Mouse (Mus musculus) intestine, embryonic 14.5 days (tissue): Measurements from ENCODE around the gene Lrrc8c. TPM values are rescaled to one million over a fixed set of nuclear protein-coding genes. Genes with fewer than 3 reads are reported as not detected.

Source experiments
- ATAC-seq: fragments of 200-750 bp; cut with Nextera tagmentation; replicated peaks from 2 replicates; pipeline ENCODE4 v1.8.0; 2017; ENCODE audit warnings: low read depth, moderate number of reproducible peaks, moderate TSS enrichment, moderate library complexity; ENCODE audit not compliant: low FRiP score, low TSS enrichment
- DNase-seq: peaks from one replicate; pipeline ENCODE4 v3.0.0-alpha.2; 2018; ENCODE audit warnings: low spot score
- H3K27ac ChIP-seq: fragments of 300-500 bp; sonication (generic); 2 replicates; pipeline ENCODE4 v1.5.1; 2014; ENCODE audit warnings: low read depth, mild to moderate bottlenecking, control low read depth
- H3K27me3 ChIP-seq: fragments of 300-500 bp; sonication (generic); replicated peaks from 2 replicates; pipeline ENCODE4 v1.6.1; 2014; ENCODE audit warnings: low read length, control low read depth; ENCODE audit not compliant: control insufficient read depth, insufficient read depth
- H3K36me3 ChIP-seq: fragments of 300-500 bp; sonication (generic); 2 replicates; pipeline ENCODE4 v1.6.1; 2014; ENCODE audit warnings: low read length, control low read depth; ENCODE audit not compliant: control insufficient read depth, insufficient read depth
- H3K4me1 ChIP-seq: fragments of 300-500 bp; sonication (generic); replicated peaks from 2 replicates; pipeline ENCODE4 v1.6.1; 2014; ENCODE audit warnings: low read length, control low read depth, mixed read lengths; ENCODE audit not compliant: control insufficient read depth, insufficient read depth
- H3K4me2 ChIP-seq: fragments of 300-500 bp; sonication (generic); 2 replicates; pipeline ENCODE4 v1.6.1; 2014; ENCODE audit warnings: low read length
- H3K4me3 ChIP-seq: fragments of 300-500 bp; sonication (generic); 2 replicates; pipeline ENCODE4 v1.5.1; 2014; ENCODE audit warnings: low read depth, low read length, control low read depth, mixed read lengths
- H3K9ac ChIP-seq: fragments of 300-500 bp; sonication (generic); 2 replicates; pipeline ENCODE4 v1.6.1; 2014; ENCODE audit warnings: mild to moderate bottlenecking, low read length
- H3K9me3 ChIP-seq: fragments of 300-500 bp; sonication (generic); 2 replicates; pipeline ENCODE4 v1.6.1; 2016; ENCODE audit warnings: low read length, control low read depth; ENCODE audit not compliant: control insufficient read depth
- WGBS: fragments of 180-500 bp; shearing (Covaris S2); extraction: QIAGEN DNeasy Blood & Tissue Kit; methylation state at CpG from one replicate; pipeline ENCODE4 v1.1.7; 2014; 5-methylcytosine and 5-hydroxymethylcytosine counted together
- polyA plus RNA-seq: library from polyadenylated mRNA; unstranded; fragments of >200 nt; fragmentation: Nextera tagmentation; extraction: Ambion mirVana; gene quantifications from 2 replicates; pipeline ENCODE4 v1.2.1, GENCODE M21; 2014

Lrrc8c gene
- polyA plus RNA-seq, 1 experiment from 2014 or later = 19.1 TPM

- H3K36me3 ChIP-seq = no peaks in the 10 kb centered on the region
- H3K9ac ChIP-seq = no peak overlapping the region
- H3K9me3 ChIP-seq = no peaks in the 10 kb centered on the region
- no peak overlapping the region for H3K4me3 ChIP-seq
- DNase-seq (no peak), ATAC-seq (no peak)
- no peaks in the 10 kb centered on the region for H3K4me1 ChIP-seq
- H3K4me2 ChIP-seq = no peak overlapping the region
- no peaks in the 10 kb centered on the region for H3K27me3 ChIP-seq
- 87% methylated on average over 5 of the region's 5 CpGs for WGBS
- no peak overlapping the region for H3K27ac ChIP-seq
Observed at GRCm38 (mm10) chr5:105490211-105490610, 29.0 kb upstream of the Lrrc8c start.

GRCm38 (mm10) chr5:105491389-105491788, 27.8 kb upstream of the Lrrc8c start:
- H3K4me3 ChIP-seq = no peak overlapping the region
- no peaks in the 10 kb centered on the region for H3K36me3 ChIP-seq
- H3K4me2 ChIP-seq = no peak overlapping the region
- DNase-seq (no peak), ATAC-seq (0 out of 2 replicates have a peak, but pooled peaks have one; percentile 34)
- no peaks in the 10 kb centered on the region for H3K9me3 ChIP-seq
- H3K4me1 ChIP-seq = no peaks in the 10 kb centered on the region; the same call in 1 of the 2 replicates
- 60% methylated on average over 4 of the region's 4 CpGs for WGBS
- H3K27ac ChIP-seq = no peak overlapping the region
- no peaks in the 10 kb centered on the region for H3K27me3 ChIP-seq
- no peak overlapping the region for H3K9ac ChIP-seq

GRCm38 (mm10) chr5:105492367-105493246, 26.6 kb upstream of the Lrrc8c start:
- H3K27ac ChIP-seq = no peak overlapping the region
- DNase-seq (no peak), ATAC-seq (no peak)
- H3K9ac ChIP-seq = no peak overlapping the region
- no peaks in the 10 kb centered on the region for H3K9me3 ChIP-seq
- H3K36me3 ChIP-seq = no peaks in the 10 kb centered on the region
- H3K27me3 ChIP-seq = no peaks in the 10 kb centered on the region
- H3K4me1 ChIP-seq = no peaks in the 10 kb centered on the region; the same call in 1 of the 2 replicates
- no peak overlapping the region for H3K4me3 ChIP-seq
- no peak overlapping the region for H3K4me2 ChIP-seq
- 56% methylated on average over 10 of the region's 10 CpGs for WGBS

GRCm38 (mm10) chr5:105493377-105493776, 25.8 kb upstream of the Lrrc8c start:
- 91% methylated on average over 7 of the region's 7 CpGs for WGBS
- Histone ChIP-seq H3K27me3 (no peaks in the 10 kb centered on the region), H3K9ac (no peak overlapping the region), H3K4me3 (no peak overlapping the region), H3K4me2 (no peak overlapping the region), H3K27ac (no peak overlapping the region), H3K4me1 (no peaks in the 10 kb centered on the region; the same call in 1 of the 2 replicates), H3K9me3 (no peaks in the 10 kb centered on the region), H3K36me3 (no peaks in the 10 kb centered on the region)
- DNase-seq (no peak), ATAC-seq (no peak)

GRCm38 (mm10) chr5:105494246-105494917, 24.8 kb upstream of the Lrrc8c start:
- H3K27ac ChIP-seq = no peak overlapping the region
- H3K9ac ChIP-seq = no peak overlapping the region
- H3K4me2 ChIP-seq = peak overlapping the region; percentile 43
- no peaks in the 10 kb centered on the region; the same call in 1 of the 2 replicates for H3K4me1 ChIP-seq
- DNase-seq (no peak), ATAC-seq (no peak)
- WGBS = 52% methylated on average over 10 of the region's 10 CpGs
- H3K36me3 ChIP-seq = no peaks in the 10 kb centered on the region
- H3K4me3 ChIP-seq = no peak overlapping the region
- no peaks in the 10 kb centered on the region for H3K27me3 ChIP-seq
- no peaks in the 10 kb centered on the region for H3K9me3 ChIP-seq

GRCm38 (mm10) chr5:105494918-105495901, 24.0 kb upstream of the Lrrc8c start:
- H3K27ac ChIP-seq = no peak overlapping the region
- no peaks in the 10 kb centered on the region for H3K9me3 ChIP-seq
- peak overlapping the region; percentile 10; the same call in 1 of the 2 replicates for H3K4me3 ChIP-seq
- H3K9ac ChIP-seq = no peak overlapping the region
- peak overlapping the region; percentile 43 for H3K4me2 ChIP-seq
- DNase-seq = peak; percentile 81
- no peaks in the 10 kb centered on the region; the same call in 1 of the 2 replicates for H3K4me1 ChIP-seq
- no peaks in the 10 kb centered on the region for H3K27me3 ChIP-seq
- WGBS = 11% methylated on average over 21 of the region's 24 CpGs
- no peaks in the 10 kb centered on the region for H3K36me3 ChIP-seq
- peak; percentile 82 for ATAC-seq

- Histone ChIP-seq H3K36me3 (no peaks in the 10 kb centered on the region), H3K4me3 (no peak overlapping the region), H3K27me3 (no peaks in the 10 kb centered on the region), H3K27ac (no peak overlapping the region), H3K9ac (no peak overlapping the region), H3K9me3 (no peaks in the 10 kb centered on the region), H3K4me1 (peaks cover 3% of the 10 kb centered on the region; the same call in 1 of the 2 replicates), H3K4me2 (no peak overlapping the region)
- ATAC-seq (no peak), DNase-seq (no peak)
- WGBS = 88% methylated on average over 4 of the region's 4 CpGs
Observed at GRCm38 (mm10) chr5:105496133-105496532, 23.1 kb upstream of the Lrrc8c start.

- no peak overlapping the region for H3K27ac ChIP-seq
- no peak for DNase-seq
- H3K4me1 ChIP-seq = peaks cover 3% of the 10 kb centered on the region; the same call in 1 of the 2 replicates
- no peak overlapping the region for H3K9ac ChIP-seq
- ATAC-seq = no peak
- no peaks in the 10 kb centered on the region for H3K27me3 ChIP-seq
- no peaks in the 10 kb centered on the region for H3K9me3 ChIP-seq
- H3K4me3 ChIP-seq = no peak overlapping the region
- H3K4me2 ChIP-seq = no peak overlapping the region
- no peaks in the 10 kb centered on the region for H3K36me3 ChIP-seq
- 87% methylated on average over 7 of the region's 7 CpGs for WGBS
Observed at GRCm38 (mm10) chr5:105496586-105496985, 22.6 kb upstream of the Lrrc8c start.
